Mouse (Mus musculus) CH12.LX (cell line): ENCODE results near the gene Hsf5.

ENCODE experiments used
- CTCF ChIP-seq, 2 experiments: IDR thresholded peaks in 1 of 2; conservative IDR thresholded peaks in 1 of 2; 2 replicates each; pipeline ENCODE4 v1.5.1; 2011 to 2012; ENCODE audit warnings: low read depth in 2 of 2, low read length in 2 of 2, improper control_type of control experiment in 1 of 2, inconsistent platforms in 1 of 2, mild to moderate bottlenecking in 1 of 2, moderate library complexity in 1 of 2
- HCFC1 ChIP-seq: IDR thresholded peaks from 2 replicates; pipeline ENCODE4 v1.6.1; 2012; ENCODE audit warnings: low read depth, mild to moderate bottlenecking, inconsistent platforms, low read length, improper control_type of control experiment
- MAZ ChIP-seq: IDR thresholded peaks from 2 replicates; pipeline ENCODE4 v1.6.1; 2012; ENCODE audit warnings: low read depth, mild to moderate bottlenecking, inconsistent platforms, low read length, improper control_type of control experiment, moderate library complexity
- USF2 ChIP-seq: conservative IDR thresholded peaks from 2 replicates; pipeline ENCODE4 v1.6.1; 2011; ENCODE audit warnings: low read depth, low read length, improper control_type of control experiment
- ZKSCAN1 ChIP-seq: IDR thresholded peaks from 2 replicates; pipeline ENCODE4 v1.6.1; 2012; ENCODE audit warnings: low read depth, inconsistent platforms, low read length, improper control_type of control experiment, borderline replicate concordance

DNA sequence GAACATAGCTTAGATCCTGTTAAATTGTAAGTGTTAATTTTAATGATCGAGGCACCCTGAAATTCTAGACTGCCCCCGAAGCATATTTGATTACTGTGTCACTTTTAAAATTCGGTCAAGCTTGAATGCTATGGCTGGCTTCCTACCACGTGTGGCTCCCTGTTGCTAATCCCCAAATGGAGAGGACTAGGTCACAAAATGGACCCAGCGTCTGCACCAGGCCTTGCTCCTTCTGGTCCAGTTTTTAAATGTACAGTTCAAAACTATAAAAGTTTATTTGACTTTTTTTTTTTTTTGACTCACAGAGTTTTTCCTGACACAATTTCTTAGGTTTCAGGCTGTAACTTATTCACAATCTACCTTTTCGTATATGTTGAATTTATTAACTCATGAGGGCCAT is 48.3 kb downstream of the Hsf5 start:
- peak; percentile 42 for TF ChIP-seq USF2
- TF ChIP-seq ZKSCAN1, result no peak
- TF ChIP-seq CTCF (conservative IDR thresholded peaks at IDR 0.05 in 1 of 2, IDR thresholded peaks at IDR 0.05 in 1 of 2; ENCODE audit: low read depth in 2 of 2, low read length in 2 of 2), result no peak
- peak; percentile 66 for TF ChIP-seq HCFC1
- TF ChIP-seq MAZ, result no peak
